Mouse (Mus musculus) lung, embryonic 15.5 days (tissue): ENCODE measurements at regions not wholly inside any gene's neighbourhood (a gene's known extent, or its start where the extent isn't known, plus 50 kb on each side); places are given as distances from the start of the nearest gene placed in this dataset.

ENCODE experiments used
- ATAC-seq: fragments of 200-750 bp; cut with Nextera tagmentation; 2 replicates; pipeline ENCODE4 v1.8.0; 2017; ENCODE audit warnings: moderate number of reproducible peaks, borderline replicate concordance; ENCODE audit not compliant: low FRiP score, low TSS enrichment; ENCODE audit errors: extremely low read depth
- H3K27ac ChIP-seq: fragments of 300-500 bp; sonication (generic); 2 replicates; pipeline ENCODE4 v1.5.1; 2015; ENCODE audit warnings: moderate library complexity, mild to moderate bottlenecking, inconsistent platforms
- H3K27me3 ChIP-seq: fragments of 300-500 bp; sonication (generic); 2 replicates; pipeline ENCODE4 v1.6.1; 2015; ENCODE audit warnings: inconsistent platforms
- H3K36me3 ChIP-seq: fragments of 300-500 bp; sonication (generic); 2 replicates; pipeline ENCODE4 v1.6.1; 2015; ENCODE audit warnings: inconsistent platforms
- H3K4me1 ChIP-seq: fragments of 300-500 bp; sonication (generic); 2 replicates; pipeline ENCODE4 v1.6.1; 2015; ENCODE audit warnings: inconsistent platforms
- H3K4me2 ChIP-seq: fragments of 300-500 bp; sonication (generic); 2 replicates; pipeline ENCODE4 v1.6.1; 2015; ENCODE audit warnings: inconsistent platforms, mild to moderate bottlenecking, moderate library complexity
- H3K4me3 ChIP-seq: fragments of 300-500 bp; sonication (generic); 2 replicates; pipeline ENCODE4 v1.5.1; 2015; ENCODE audit warnings: mild to moderate bottlenecking, inconsistent platforms
- H3K9ac ChIP-seq: fragments of 300-500 bp; sonication (generic); 2 replicates; pipeline ENCODE4 v1.6.1; 2015; ENCODE audit warnings: inconsistent platforms
- H3K9me3 ChIP-seq: fragments of 300-500 bp; sonication (generic); 2 replicates; pipeline ENCODE4 v1.6.1; 2016; ENCODE audit warnings: inconsistent platforms
- WGBS: fragments of 180-500 bp; shearing (Covaris S2); methylation state at CpG from one replicate; pipeline ENCODE4 v1.1.7; 2015; 5-methylcytosine and 5-hydroxymethylcytosine counted together

DNA sequence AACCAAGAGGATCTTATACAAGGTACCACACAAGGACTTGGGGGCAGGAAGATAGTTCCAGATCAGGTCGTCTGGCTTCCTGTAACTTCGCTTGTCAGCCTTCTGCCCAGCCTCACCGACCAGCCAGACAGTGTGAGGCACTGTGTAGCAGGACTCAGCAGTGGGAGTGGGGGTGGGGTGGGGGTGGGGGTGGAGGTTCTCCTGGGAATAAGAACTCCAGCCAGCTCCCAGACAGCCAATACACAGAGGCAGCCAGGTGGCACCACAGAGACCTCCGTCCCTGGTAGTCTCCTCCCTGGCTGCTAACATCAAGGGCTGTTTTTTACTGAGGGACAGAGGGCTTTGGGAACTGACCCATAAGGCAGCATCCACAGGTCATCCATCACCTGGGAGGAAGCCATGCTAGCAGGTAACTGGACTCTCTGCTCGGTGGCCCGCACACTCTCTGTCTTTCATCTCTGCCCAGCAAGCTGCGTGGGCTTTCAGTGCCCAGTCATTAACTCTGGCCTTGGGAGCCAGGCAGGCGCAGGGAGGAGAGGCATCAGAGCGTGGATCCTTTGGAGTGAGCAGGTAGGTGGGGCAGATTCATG lies 60.3 kb upstream of the Wnt4 start:
- no peak overlapping the region for H3K9ac ChIP-seq
- no peak for ATAC-seq
- no peaks in the 10 kb centered on the region for H3K9me3 ChIP-seq
- H3K4me3 ChIP-seq, result no peak overlapping the region
- WGBS, result 54% methylated on average over 9 of the region's 9 CpGs
- H3K36me3 ChIP-seq, result no peaks in the 10 kb centered on the region
- H3K27ac ChIP-seq, result no peak overlapping the region
- no peaks in the 10 kb centered on the region for H3K27me3 ChIP-seq
- peaks cover 17% of the 10 kb centered on the region for H3K4me1 ChIP-seq
- no peak overlapping the region for H3K4me2 ChIP-seq

GRCm38 (mm10) chr4:137214573-137214972 lies 62.7 kb upstream of the Wnt4 start:
- Histone ChIP-seq H3K9ac (no peak overlapping the region), H3K36me3 (no peaks in the 10 kb centered on the region), H3K9me3 (no peaks in the 10 kb centered on the region), H3K4me2 (no peak overlapping the region), H3K27me3 (peaks cover 14% of the 10 kb centered on the region; the same call in 1 of the 2 replicates), H3K27ac (no peak overlapping the region), H3K4me1 (peaks cover 36% of the 10 kb centered on the region), H3K4me3 (no peak overlapping the region)
- no peak for ATAC-seq
- 59% methylated on average over 8 of the region's 8 CpGs for WGBS

GRCm38 (mm10) chr4:137212846-137213245 lies 64.4 kb upstream of the Wnt4 start:
- H3K36me3 ChIP-seq, result no peaks in the 10 kb centered on the region
- H3K9me3 ChIP-seq, result no peaks in the 10 kb centered on the region
- WGBS, result 26% methylated on average over 9 of the region's 9 CpGs
- H3K9ac ChIP-seq, result no peak overlapping the region
- ATAC-seq, result no peak
- peaks cover 14% of the 10 kb centered on the region; the same call in 1 of the 2 replicates for H3K27me3 ChIP-seq
- no peak overlapping the region for H3K27ac ChIP-seq
- H3K4me3 ChIP-seq, result no peak overlapping the region
- no peak overlapping the region for H3K4me2 ChIP-seq
- peaks cover 40% of the 10 kb centered on the region for H3K4me1 ChIP-seq

DNA sequence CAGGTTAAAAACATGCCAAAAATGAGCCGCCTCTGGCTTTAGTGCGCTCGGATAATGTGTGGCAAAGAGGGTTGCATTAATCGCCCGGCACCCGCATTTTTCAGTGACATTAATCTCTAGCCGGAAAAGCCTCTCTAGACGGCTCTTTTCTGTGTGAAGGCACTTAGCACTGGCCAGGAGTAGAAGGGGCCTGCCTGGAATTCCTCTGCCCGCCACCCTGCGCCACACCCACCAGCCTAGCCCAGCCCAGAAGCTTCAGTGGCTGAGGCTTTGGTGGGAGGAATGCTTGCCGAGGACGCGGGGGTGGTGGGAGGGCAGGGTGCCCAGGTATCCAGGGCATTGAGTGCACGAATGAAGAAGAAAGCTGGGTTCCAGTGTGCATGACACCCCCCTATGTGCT lies 65.2 kb upstream of the Wnt4 start:
- ATAC-seq, result peak; percentile 79
- H3K4me3 ChIP-seq, result no peak overlapping the region
- H3K9ac ChIP-seq, result no peak overlapping the region
- H3K36me3 ChIP-seq, result no peaks in the 10 kb centered on the region
- WGBS, result 11% methylated on average over 14 of the region's 14 CpGs
- peaks cover 14% of the 10 kb centered on the region; the same call in 1 of the 2 replicates for H3K27me3 ChIP-seq
- H3K27ac ChIP-seq, result peak overlapping the region; percentile 60
- H3K4me2 ChIP-seq, result peak overlapping the region; percentile 23
- no peaks in the 10 kb centered on the region for H3K9me3 ChIP-seq
- peaks cover 40% of the 10 kb centered on the region for H3K4me1 ChIP-seq

GRCm38 (mm10) chr4:137211288-137211687 lies 66.0 kb upstream of the Wnt4 start:
- Histone ChIP-seq H3K9ac (no peak overlapping the region), H3K36me3 (no peaks in the 10 kb centered on the region)

DNA sequence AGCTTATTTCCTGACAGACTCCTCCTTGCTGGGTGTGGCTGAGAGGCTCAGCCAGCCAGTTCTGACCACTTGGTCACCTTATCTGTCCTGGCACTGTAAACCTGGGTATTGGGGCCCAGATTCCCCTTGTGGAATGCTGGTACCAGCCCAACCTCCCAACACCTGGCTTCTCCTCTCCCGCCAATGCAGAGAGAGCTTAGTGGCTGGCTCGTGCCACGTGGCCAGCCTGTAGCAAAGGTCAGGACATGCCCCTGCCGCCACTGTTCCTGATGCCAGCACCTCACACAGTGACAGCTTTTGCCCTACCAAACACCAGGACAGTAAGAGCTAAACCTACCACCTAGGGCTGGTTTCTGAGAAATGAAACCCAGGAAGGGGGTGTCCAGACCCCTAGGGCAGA lies 66.8 kb upstream of the Wnt4 start:
- Histone ChIP-seq H3K36me3 (no peaks in the 10 kb centered on the region), H3K4me2 (no peak overlapping the region), H3K4me1 (peaks cover 40% of the 10 kb centered on the region), H3K4me3 (no peak overlapping the region), H3K9me3 (no peaks in the 10 kb centered on the region), H3K27ac (no peak overlapping the region), H3K27me3 (peaks cover 14% of the 10 kb centered on the region; the same call in 1 of the 2 replicates), H3K9ac (no peak overlapping the region)
- ATAC-seq, result no peak
- WGBS, result 68% methylated on average over 4 of the region's 4 CpGs

More at GRCm38 (mm10) chr4:137211288-137211687, 66.0 kb upstream of the Wnt4 start:
- no peak for ATAC-seq
- Histone ChIP-seq H3K27me3 (peaks cover 14% of the 10 kb centered on the region; the same call in 1 of the 2 replicates), H3K4me1 (peaks cover 40% of the 10 kb centered on the region), H3K4me2 (no peak overlapping the region), H3K4me3 (no peak overlapping the region), H3K27ac (peak overlapping the region; percentile 60; the same call in 1 of the 2 replicates), H3K9me3 (no peaks in the 10 kb centered on the region)
- 50% methylated on average over 4 of the region's 4 CpGs for WGBS

GRCm38 (mm10) chr4:137200968-137201367 lies 76.3 kb upstream of the Wnt4 start:
- Histone ChIP-seq H3K4me1 (no peaks in the 10 kb centered on the region), H3K27me3 (peaks cover 4% of the 10 kb centered on the region; the same call in 1 of the 2 replicates), H3K4me2 (no peak overlapping the region), H3K4me3 (no peak overlapping the region), H3K36me3 (no peaks in the 10 kb centered on the region), H3K9ac (no peak overlapping the region), H3K9me3 (no peaks in the 10 kb centered on the region), H3K27ac (no peak overlapping the region)
- WGBS, result 65% methylated on average over 7 of the region's 7 CpGs
- no peak for ATAC-seq

- H3K36me3 ChIP-seq, result no peaks in the 10 kb centered on the region
- no peak overlapping the region for H3K4me3 ChIP-seq
- H3K4me2 ChIP-seq, result no peak overlapping the region
- H3K27me3 ChIP-seq, result peaks cover 4% of the 10 kb centered on the region; the same call in 1 of the 2 replicates
- no peak overlapping the region for H3K9ac ChIP-seq
- H3K27ac ChIP-seq, result no peak overlapping the region
- H3K4me1 ChIP-seq, result no peaks in the 10 kb centered on the region
- no peaks in the 10 kb centered on the region for H3K9me3 ChIP-seq
- ATAC-seq, result no peak
- 61% methylated on average over 9 of the region's 9 CpGs for WGBS
Measured at GRCm38 (mm10) chr4:137200426-137200825, 76.9 kb upstream of the Wnt4 start.

- Histone ChIP-seq H3K9ac (no peak overlapping the region), H3K4me3 (no peak overlapping the region), H3K27ac (no peak overlapping the region), H3K4me1 (0 out of 2 replicates have a peak, but pooled peaks cover 3% of the 10 kb centered on the region), H3K4me2 (no peak overlapping the region), H3K27me3 (peaks cover 4% of the 10 kb centered on the region; the same call in 1 of the 2 replicates), H3K36me3 (no peaks in the 10 kb centered on the region), H3K9me3 (no peaks in the 10 kb centered on the region)
- WGBS, result 49% methylated on average over 5 of the region's 5 CpGs
- ATAC-seq, result no peak
Measured at GRCm38 (mm10) chr4:137196491-137196974, 80.8 kb upstream of the Wnt4 start.

DNA sequence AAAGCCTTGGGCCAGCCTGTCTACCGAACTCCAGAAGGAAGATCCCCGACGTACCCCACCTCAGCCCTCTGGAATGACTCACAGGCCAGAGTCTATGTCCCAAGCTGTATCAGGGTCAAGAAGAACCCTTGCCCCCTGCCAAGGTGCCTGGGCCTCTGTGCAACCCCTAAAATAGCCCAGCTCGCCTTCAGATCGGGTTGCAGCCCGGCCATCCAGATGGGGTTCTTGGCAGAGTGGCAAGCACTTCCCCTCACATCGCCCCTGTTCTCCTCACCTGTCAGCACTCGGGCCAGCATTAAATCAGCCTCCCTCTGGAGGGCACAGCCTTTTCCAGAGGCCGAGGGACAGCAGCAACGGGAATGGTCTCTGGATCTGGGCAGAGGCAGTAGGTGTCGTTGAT lies 83.2 kb upstream of the Wnt4 start:
- no peak overlapping the region for H3K9ac ChIP-seq
- 0 out of 2 replicates have a peak, but pooled peaks cover 3% of the 10 kb centered on the region for H3K4me1 ChIP-seq
- no peak for ATAC-seq
- no peak overlapping the region for H3K4me2 ChIP-seq
- no peak overlapping the region for H3K4me3 ChIP-seq
- H3K36me3 ChIP-seq, result no peaks in the 10 kb centered on the region
- H3K27ac ChIP-seq, result no peak overlapping the region
- WGBS, result 77% methylated on average over 11 of the region's 11 CpGs
- H3K9me3 ChIP-seq, result no peaks in the 10 kb centered on the region
- H3K27me3 ChIP-seq, result no peaks in the 10 kb centered on the region

DNA sequence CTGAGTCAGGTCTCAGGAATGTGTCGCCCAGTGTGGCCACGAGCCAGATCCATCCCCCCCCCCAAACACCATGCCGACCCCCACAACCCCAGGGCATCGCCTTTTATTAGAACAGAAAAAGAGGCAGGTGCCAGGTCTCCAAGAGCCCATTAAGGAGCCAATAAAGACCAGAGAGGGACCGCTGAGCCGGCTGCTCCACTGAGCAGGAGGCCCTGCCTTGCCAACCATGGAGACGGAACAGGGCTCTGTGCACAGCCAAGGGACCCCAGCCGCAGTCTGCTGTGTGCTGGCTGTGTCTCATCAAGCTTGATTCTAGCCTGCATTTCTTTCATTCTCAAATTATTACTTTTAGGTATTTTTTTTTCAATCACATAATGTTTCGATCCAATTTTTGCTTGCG lies 86.7 kb upstream of the Wnt4 start:
- H3K4me3 ChIP-seq, result no peak overlapping the region
- no peak for ATAC-seq
- H3K4me2 ChIP-seq, result no peak overlapping the region
- H3K4me1 ChIP-seq, result 0 out of 2 replicates have a peak, but pooled peaks cover 3% of the 10 kb centered on the region
- no peak overlapping the region for H3K27ac ChIP-seq
- H3K36me3 ChIP-seq, result no peaks in the 10 kb centered on the region
- H3K27me3 ChIP-seq, result no peaks in the 10 kb centered on the region
- no peak overlapping the region for H3K9ac ChIP-seq
- 79% methylated on average over 10 of the region's 10 CpGs for WGBS
- no peaks in the 10 kb centered on the region for H3K9me3 ChIP-seq

GRCm38 (mm10) chr4:137189801-137190200 lies 87.5 kb upstream of the Wnt4 start:
- WGBS, result 93% methylated on average over 4 of the region's 4 CpGs
- Histone ChIP-seq H3K9me3 (no peaks in the 10 kb centered on the region), H3K4me1 (0 out of 2 replicates have a peak, but pooled peaks cover 3% of the 10 kb centered on the region), H3K9ac (no peak overlapping the region), H3K36me3 (no peaks in the 10 kb centered on the region), H3K4me3 (no peak overlapping the region), H3K27ac (no peak overlapping the region), H3K27me3 (no peaks in the 10 kb centered on the region), H3K4me2 (no peak overlapping the region)
- ATAC-seq, result no peak
